Mouse (Mus musculus) liver, embryonic 15.5 days (tissue): ENCODE data around the gene Nsf. TPM values are rescaled to one million over a fixed set of nuclear protein-coding genes. Genes with fewer than 3 reads are reported as not detected.

Experiments used
- ATAC-seq: fragments of 200-750 bp; cut with Nextera tagmentation; 2 replicates; pipeline ENCODE4 v1.8.0; 2017; ENCODE audit warnings: moderate number of reproducible peaks, mild to moderate bottlenecking, moderate library complexity; ENCODE audit not compliant: insufficient read depth
- H3K27ac ChIP-seq: fragments of 300-500 bp; sonication (generic); replicated peaks from 2 replicates; pipeline ENCODE4 v1.5.1; 2015; ENCODE audit warnings: mild to moderate bottlenecking, inconsistent platforms
- H3K27me3 ChIP-seq: fragments of 300-500 bp; sonication (generic); 2 replicates; pipeline ENCODE4 v1.6.1; 2015; ENCODE audit warnings: mild to moderate bottlenecking, inconsistent platforms
- H3K36me3 ChIP-seq: fragments of 300-500 bp; sonication (generic); replicated peaks from 2 replicates; pipeline ENCODE4 v1.6.1; 2015; ENCODE audit warnings: moderate library complexity, mild to moderate bottlenecking, inconsistent platforms
- H3K4me1 ChIP-seq: fragments of 300-500 bp; sonication (generic); replicated peaks from 2 replicates; pipeline ENCODE4 v1.6.1; 2015; ENCODE audit warnings: inconsistent platforms
- H3K4me2 ChIP-seq: fragments of 300-500 bp; sonication (generic); 2 replicates; pipeline ENCODE4 v1.6.1; 2015; ENCODE audit warnings: moderate library complexity, mild to moderate bottlenecking, inconsistent platforms
- H3K4me3 ChIP-seq: fragments of 300-500 bp; sonication (generic); replicated peaks from 2 replicates; pipeline ENCODE4 v1.5.1; 2015; ENCODE audit warnings: mild to moderate bottlenecking, inconsistent platforms
- H3K9ac ChIP-seq: fragments of 300-500 bp; sonication (generic); 2 replicates; pipeline ENCODE4 v1.6.1; 2015; ENCODE audit warnings: moderate library complexity, mild to moderate bottlenecking, inconsistent platforms
- H3K9me3 ChIP-seq: fragments of 300-500 bp; sonication (generic); replicated peaks from 2 replicates; pipeline ENCODE4 v1.6.1; 2016; ENCODE audit warnings: inconsistent platforms
- WGBS: fragments of 180-500 bp; shearing (Covaris S2); methylation state at CpG from one replicate; pipeline ENCODE4 v1.1.7; 2015; ENCODE audit warnings: mixed read lengths; ENCODE audit not compliant: insufficient replicate concordance; 5-methylcytosine and 5-hydroxymethylcytosine counted together
- polyA plus RNA-seq: library from polyadenylated mRNA; unstranded; fragments of >200 nt; fragmentation: Nextera tagmentation; extraction: Ambion mirVana; gene quantifications from 2 replicates; pipeline ENCODE4 v1.2.1, GENCODE M21; 2015

The Nsf gene
- polyA plus RNA-seq, 1 experiment from 2014 or later: 24.2 TPM

GRCm38 (mm10) chr11:103808771-103809610, 144.9 kb downstream of the Nsf start:
- peaks cover 84% of the 10 kb centered on the region for H3K27me3 ChIP-seq
- H3K4me1 ChIP-seq: peaks cover 6% of the 10 kb centered on the region; the same call in 1 of the 2 replicates
- H3K27ac ChIP-seq: no peak overlapping the region
- ATAC-seq: no peak
- no peak overlapping the region for H3K9ac ChIP-seq
- peak overlapping the region; percentile 66 for H3K4me2 ChIP-seq
- H3K36me3 ChIP-seq: no peaks in the 10 kb centered on the region
- peak overlapping the region; percentile 46; the same call in 1 of the 2 replicates for H3K4me3 ChIP-seq
- H3K9me3 ChIP-seq: no peaks in the 10 kb centered on the region
- WGBS: 6% methylated on average over 29 of the region's 29 CpGs

GRCm38 (mm10) chr11:103807966-103808365, 145.9 kb downstream of the Nsf start:
- H3K4me2 ChIP-seq: no peak overlapping the region
- H3K27ac ChIP-seq: no peak overlapping the region
- H3K27me3 ChIP-seq: peaks cover 79% of the 10 kb centered on the region
- ATAC-seq: no peak
- no peaks in the 10 kb centered on the region for H3K9me3 ChIP-seq
- 30% methylated on average over 12 of the region's 12 CpGs for WGBS
- H3K4me3 ChIP-seq: no peak overlapping the region
- peaks cover 6% of the 10 kb centered on the region; the same call in 1 of the 2 replicates for H3K4me1 ChIP-seq
- no peaks in the 10 kb centered on the region for H3K36me3 ChIP-seq
- no peak overlapping the region for H3K9ac ChIP-seq

GRCm38 (mm10) chr11:103804804-103805203, 149.1 kb downstream of the Nsf start:
- no peak overlapping the region for H3K4me2 ChIP-seq
- no peak overlapping the region for H3K27ac ChIP-seq
- no peak overlapping the region for H3K4me3 ChIP-seq
- no peaks in the 10 kb centered on the region for H3K9me3 ChIP-seq
- H3K4me1 ChIP-seq: peaks cover 6% of the 10 kb centered on the region; the same call in 1 of the 2 replicates
- peaks cover 59% of the 10 kb centered on the region for H3K27me3 ChIP-seq
- H3K36me3 ChIP-seq: no peaks in the 10 kb centered on the region
- no peak for ATAC-seq
- 64% methylated on average over 4 of the region's 4 CpGs for WGBS
- H3K9ac ChIP-seq: no peak overlapping the region

- 61% methylated on average over 11 of the region's 11 CpGs for WGBS
- no peak overlapping the region for H3K4me3 ChIP-seq
- H3K4me2 ChIP-seq: no peak overlapping the region
- no peak overlapping the region for H3K9ac ChIP-seq
- no peaks in the 10 kb centered on the region for H3K4me1 ChIP-seq
- H3K27me3 ChIP-seq: peaks cover 53% of the 10 kb centered on the region
- no peak for ATAC-seq
- H3K9me3 ChIP-seq: no peaks in the 10 kb centered on the region
- H3K27ac ChIP-seq: no peak overlapping the region
- no peaks in the 10 kb centered on the region for H3K36me3 ChIP-seq
Observed at GRCm38 (mm10) chr11:103804126-103804525, 149.7 kb downstream of the Nsf start.

GRCm38 (mm10) chr11:103801128-103801527, 152.7 kb downstream of the Nsf start:
- Histone ChIP-seq H3K9me3 (no peaks in the 10 kb centered on the region), H3K27me3 (peaks cover 38% of the 10 kb centered on the region), H3K9ac (no peak overlapping the region), H3K36me3 (no peaks in the 10 kb centered on the region), H3K4me2 (no peak overlapping the region), H3K4me3 (no peak overlapping the region), H3K4me1 (no peaks in the 10 kb centered on the region), H3K27ac (no peak overlapping the region)
- WGBS: 56% methylated on average over 9 of the region's 9 CpGs
- no peak for ATAC-seq

GRCm38 (mm10) chr11:103789951-103790350, 163.9 kb downstream of the Nsf start:
- 44% methylated on average over 5 of the region's 5 CpGs for WGBS
- Histone ChIP-seq H3K4me2 (no peak overlapping the region), H3K4me1 (no peaks in the 10 kb centered on the region), H3K36me3 (no peaks in the 10 kb centered on the region), H3K27me3 (peaks cover 52% of the 10 kb centered on the region), H3K4me3 (no peak overlapping the region), H3K27ac (no peak overlapping the region), H3K9ac (no peak overlapping the region), H3K9me3 (no peaks in the 10 kb centered on the region)
- ATAC-seq: no peak

GRCm38 (mm10) chr11:103780152-103780551, 173.7 kb downstream of the Nsf start:
- no peaks in the 10 kb centered on the region for H3K9me3 ChIP-seq
- H3K4me2 ChIP-seq: no peak overlapping the region
- H3K4me3 ChIP-seq: no peak overlapping the region
- no peaks in the 10 kb centered on the region for H3K36me3 ChIP-seq
- H3K27me3 ChIP-seq: peaks cover 57% of the 10 kb centered on the region
- no peaks in the 10 kb centered on the region for H3K4me1 ChIP-seq
- no peak for ATAC-seq
- H3K27ac ChIP-seq: no peak overlapping the region
- H3K9ac ChIP-seq: no peak overlapping the region
- WGBS: 43% methylated on average over 9 of the region's 9 CpGs

- Histone ChIP-seq H3K36me3 (no peaks in the 10 kb centered on the region), H3K9me3 (no peaks in the 10 kb centered on the region), H3K4me3 (no peak overlapping the region), H3K27me3 (peaks cover 96% of the 10 kb centered on the region), H3K4me2 (no peak overlapping the region), H3K4me1 (no peaks in the 10 kb centered on the region), H3K9ac (no peak overlapping the region), H3K27ac (no peak overlapping the region)
- WGBS: 1% methylated on average over 19 of the region's 19 CpGs
- ATAC-seq: no peak
Observed at GRCm38 (mm10) chr11:103774228-103774530, 179.7 kb downstream of the Nsf start.

GRCm38 (mm10) chr11:103773387-103774227, 180.2 kb downstream of the Nsf start, which contains the start of gene Wnt3:
Gene Wnt3 (plus strand): TSS chr11:103774150.
- Histone ChIP-seq H3K4me3 (peak within 1 kb of the TSS; percentile 14; the same call in 1 of the 2 replicates), H3K36me3 (no peaks in the 10 kb centered on the region), H3K27ac (no peak within 1 kb of the TSS), H3K4me2 (peak within 1 kb of the TSS; percentile 36), H3K27me3 (peaks cover 97% of the 10 kb centered on the region), H3K9me3 (no peaks in the 10 kb centered on the region), H3K9ac (no peak within 1 kb of the TSS), H3K4me1 (no peaks in the 10 kb centered on the region)
- ATAC-seq: no peak
- WGBS: 2% methylated on average over 60 of the region's 60 CpGs

GRCm38 (mm10) chr11:103772505-103773386, 181.1 kb downstream of the Nsf start:
- H3K27me3 ChIP-seq: peaks cover 97% of the 10 kb centered on the region
- H3K4me2 ChIP-seq: no peak overlapping the region
- H3K27ac ChIP-seq: no peak overlapping the region
- H3K4me3 ChIP-seq: no peak overlapping the region
- no peak for ATAC-seq
- H3K36me3 ChIP-seq: no peaks in the 10 kb centered on the region
- H3K9ac ChIP-seq: no peak overlapping the region
- H3K4me1 ChIP-seq: no peaks in the 10 kb centered on the region
- WGBS: 2% methylated on average over 23 of the region's 23 CpGs
- no peaks in the 10 kb centered on the region for H3K9me3 ChIP-seq
